Mouse (Mus musculus) spleen, adult 2 months (tissue): ENCODE results near the gene Ntn1. TPM values are rescaled to one million over a fixed set of nuclear protein-coding genes. Genes with fewer than 3 reads are reported as not detected.

Source experiments
- DNase-seq, 2 experiments: peaks; one replicate each; pipeline versions ENCODE4 v3.0.0 to v3.0.0-alpha.2; 2012 to 2021; ENCODE audit warnings: low spot score in 2 of 2, low read depth in 1 of 2
- H3K27ac ChIP-seq: fragments of 200-500 bp; 2 replicates; pipeline ENCODE4 v1.5.1; 2012; ENCODE audit warnings: low read length, inconsistent platforms; ENCODE audit not compliant: insufficient read depth
- H3K27me3 ChIP-seq: fragments of 200-500 bp; 2 replicates; pipeline ENCODE4 v1.6.1; 2012; ENCODE audit warnings: mild to moderate bottlenecking, moderate library complexity, low read length, inconsistent platforms; ENCODE audit not compliant: control insufficient read depth, insufficient read depth
- H3K36me3 ChIP-seq: fragments of 200-500 bp; 2 replicates; pipeline ENCODE4 v1.6.1; 2012; ENCODE audit warnings: mild to moderate bottlenecking, low read length, inconsistent platforms; ENCODE audit not compliant: control insufficient read depth, insufficient read depth
- H3K4me1 ChIP-seq: fragments of 200-500 bp; 2 replicates; pipeline ENCODE4 v1.6.1; 2011; ENCODE audit warnings: inconsistent platforms; ENCODE audit not compliant: control insufficient read depth, insufficient read depth, insufficient read length
- H3K4me3 ChIP-seq: fragments of 200-500 bp; 2 replicates; pipeline ENCODE4 v1.5.1; 2011; ENCODE audit warnings: mild to moderate bottlenecking, inconsistent platforms; ENCODE audit not compliant: insufficient read depth, insufficient read length; ENCODE audit errors: extremely low read depth
- CTCF ChIP-seq: fragments of 200-500 bp; IDR thresholded peaks from 2 replicates; pipeline ENCODE4 v1.5.1; 2011; ENCODE audit warnings: mild to moderate bottlenecking, inconsistent platforms; ENCODE audit not compliant: insufficient read depth, insufficient read length, insufficient replicate concordance; ENCODE audit errors: extremely low read depth
- POLR2A ChIP-seq: fragments of 200-500 bp; IDR thresholded peaks from 2 replicates; pipeline ENCODE4 v1.6.1; 2011; ENCODE audit warnings: low read depth, low read length, inconsistent platforms
- WGBS: fragments of 180-500 bp; shearing (Covaris S2); methylation state at CpG from one replicate; pipeline ENCODE4 v1.1.7; 2018; 5-methylcytosine and 5-hydroxymethylcytosine counted together
- polyA plus RNA-seq: library from polyadenylated mRNA; depleted of rRNA; stranded (reverse); fragments of >200 nt; gene quantifications from 2 replicates; pipeline ENCODE4 v1.2.3, GENCODE M21; 2012

Ntn1 gene
- polyA plus RNA-seq, 1 experiment: 3.8 TPM

GRCm38 (mm10) chr11:68274331-68274811 is 126.3 kb downstream of the Ntn1 start:
- H3K4me3 ChIP-seq: no peak overlapping the region
- peaks cover 5% of the 10 kb centered on the region for H3K4me1 ChIP-seq
- TF ChIP-seq POLR2A (no peak), CTCF (no peak)
- no peaks in the 10 kb centered on the region for H3K27me3 ChIP-seq
- 85% methylated on average over 10 of the region's 10 CpGs for WGBS
- H3K36me3 ChIP-seq: no peaks in the 10 kb centered on the region
- H3K27ac ChIP-seq: no peak overlapping the region
- DNase-seq: no peak

- H3K27ac ChIP-seq: no peak overlapping the region
- H3K36me3 ChIP-seq: no peaks in the 10 kb centered on the region
- no peak for TF ChIP-seq CTCF
- no peak for TF ChIP-seq POLR2A
- 92% methylated on average over 12 of the region's 12 CpGs for WGBS
- H3K4me3 ChIP-seq: no peak overlapping the region
- H3K4me1 ChIP-seq: peaks cover 3% of the 10 kb centered on the region; the same call in 1 of the 2 replicates
- DNase-seq: no peak
- H3K27me3 ChIP-seq: no peaks in the 10 kb centered on the region
Observed at GRCm38 (mm10) chr11:68273855-68274254, 126.8 kb downstream of the Ntn1 start.

- Histone ChIP-seq H3K27me3 (no peaks in the 10 kb centered on the region), H3K4me1 (peaks cover 3% of the 10 kb centered on the region; the same call in 1 of the 2 replicates), H3K4me3 (no peak overlapping the region), H3K36me3 (no peaks in the 10 kb centered on the region), H3K27ac (peak overlapping the region; percentile 59)
- 23% methylated on average over 19 of the region's 19 CpGs for WGBS
- DNase-seq: no peak
- TF ChIP-seq POLR2A: no peak
- no peak for TF ChIP-seq CTCF
Observed at GRCm38 (mm10) chr11:68270730-68271467, 129.7 kb downstream of the Ntn1 start.

DNA sequence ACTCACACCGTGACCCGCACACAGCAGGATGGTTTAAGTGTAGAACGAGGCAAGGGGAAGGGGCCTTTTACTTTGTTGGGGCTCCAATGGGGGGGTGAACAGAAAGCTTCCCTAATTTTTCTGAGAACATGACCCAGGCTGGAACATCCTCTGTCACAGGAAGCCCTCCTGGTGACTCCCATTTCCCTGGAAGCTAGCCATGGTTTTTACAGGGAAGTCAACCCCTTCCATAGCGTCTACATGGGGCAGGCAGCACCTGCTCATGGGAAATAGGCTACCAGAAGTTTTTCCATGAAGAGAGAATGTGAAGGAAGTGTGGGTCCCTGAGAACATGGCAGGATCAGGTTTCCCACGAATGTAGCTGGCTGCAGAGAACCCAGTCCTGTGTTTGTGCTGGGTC is 136.3 kb downstream of the Ntn1 start:
- Histone ChIP-seq H3K36me3 (no peaks in the 10 kb centered on the region), H3K4me1 (no peaks in the 10 kb centered on the region), H3K27me3 (no peaks in the 10 kb centered on the region), H3K27ac (no peak overlapping the region), H3K4me3 (no peak overlapping the region)
- TF ChIP-seq CTCF (no peak), POLR2A (no peak)
- no peak for DNase-seq
- WGBS: 90% methylated on average over 5 of the region's 5 CpGs

- no peak for DNase-seq
- H3K36me3 ChIP-seq: no peaks in the 10 kb centered on the region
- H3K4me3 ChIP-seq: no peak overlapping the region
- 93% methylated on average over 5 of the region's 5 CpGs for WGBS
- H3K27me3 ChIP-seq: no peaks in the 10 kb centered on the region
- no peak overlapping the region for H3K27ac ChIP-seq
- no peaks in the 10 kb centered on the region for H3K4me1 ChIP-seq
- no peak for TF ChIP-seq POLR2A
- no peak for TF ChIP-seq CTCF
Observed at GRCm38 (mm10) chr11:68263100-68263499, 137.5 kb downstream of the Ntn1 start.

GRCm38 (mm10) chr11:68261162-68261892 is 139.3 kb downstream of the Ntn1 start:
- H3K4me3 ChIP-seq: no peak overlapping the region
- TF ChIP-seq CTCF (no peak), POLR2A (no peak)
- WGBS: 54% methylated on average over 10 of the region's 10 CpGs
- no peak for DNase-seq
- no peak overlapping the region for H3K27ac ChIP-seq
- no peaks in the 10 kb centered on the region for H3K4me1 ChIP-seq
- no peaks in the 10 kb centered on the region for H3K27me3 ChIP-seq
- no peaks in the 10 kb centered on the region for H3K36me3 ChIP-seq

GRCm38 (mm10) chr11:68260399-68260798 is 140.2 kb downstream of the Ntn1 start:
- TF ChIP-seq CTCF: no peak
- DNase-seq: no peak
- WGBS: 100% methylated on average over 6 of the region's 6 CpGs
- no peaks in the 10 kb centered on the region for H3K4me1 ChIP-seq
- H3K36me3 ChIP-seq: no peaks in the 10 kb centered on the region
- no peak overlapping the region for H3K27ac ChIP-seq
- H3K4me3 ChIP-seq: no peak overlapping the region
- H3K27me3 ChIP-seq: no peaks in the 10 kb centered on the region
